Mouse (Mus musculus): ENCODE results near the gene Pim3.

GRCm38 (mm10) chr15:88854969-88855830 lies 6.8 kb upstream of the Pim3 start:
- TF ChIP-seq CTCF (IDR thresholded peaks at IDR 0.05; ENCODE audit: extremely low read depth, insufficient read length, insufficient replicate concordance, low read depth, low read length) (no peak), POLR2A (IDR thresholded peaks at IDR 0.05; ENCODE audit: low read depth, low read length) (no peak)
